Mouse (Mus musculus): ENCODE measurements at regions not wholly inside any gene's neighbourhood (a gene's known extent, or its start where the extent isn't known, plus 50 kb on each side); places are given as distances from the start of the nearest gene placed in this dataset.

DNA sequence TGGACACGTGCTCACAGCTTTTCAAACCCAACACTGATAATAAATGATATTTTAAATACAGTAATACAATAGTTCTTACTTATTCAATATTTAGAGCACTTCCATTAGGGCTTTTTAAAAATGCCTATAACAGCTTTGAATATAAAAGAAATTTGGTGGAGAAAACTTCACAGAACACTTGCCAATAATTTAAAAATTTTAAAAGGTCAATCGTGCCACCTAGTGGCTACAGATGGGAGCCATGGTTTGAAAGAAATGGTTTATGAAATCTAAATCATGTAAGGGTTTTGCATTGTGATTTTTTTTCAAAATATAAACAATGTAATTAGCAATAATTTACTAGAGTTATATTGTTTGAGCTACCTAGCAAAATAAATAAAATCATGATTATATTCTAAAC is 541.6 kb downstream of the Arl4a start:
- TF ChIP-seq TCF12 (IDR thresholded peaks at IDR 0.05; ENCODE audit: low read depth, low read length), result no peak
- TF ChIP-seq POLR2A (IDR thresholded peaks at IDR 0.05; ENCODE audit: control insufficient read depth in 1 of 2, insufficient read depth in 1 of 2, low read depth in 1 of 2, low read length in 2 of 2, poor library complexity in 1 of 2), result no peak
- no peak for TF ChIP-seq EP300 (IDR thresholded peaks at IDR 0.05; ENCODE audit: low read depth in 1 of 2, low read length in 2 of 2)
- no peak for TF ChIP-seq MEF2A (IDR thresholded peaks at IDR 0.05; ENCODE audit: extremely low read depth, insufficient replicate concordance, low read depth, low read length, poor library complexity, severe bottlenecking)
- TF ChIP-seq ZMIZ1 (IDR thresholded peaks at IDR 0.05; ENCODE audit: low read depth, low read length), result no peak
- no peak for TF ChIP-seq RCOR1 (IDR thresholded peaks at IDR 0.05; ENCODE audit: low read depth, low read length)
- TF ChIP-seq E2F4 (IDR thresholded peaks at IDR 0.05; ENCODE audit: borderline replicate concordance, low read depth, low read length), result no peak
- no peak for TF ChIP-seq CHD1 (IDR thresholded peaks at IDR 0.05; ENCODE audit: low read depth, low read length)
- TF ChIP-seq POLR2AphosphoS2 (IDR thresholded peaks at IDR 0.05; ENCODE audit: low read length), result no peak

Measured in MEL (cell line).